Mouse (Mus musculus) gastrocnemius, postnatal 25 days (tissue): Measurements from ENCODE around the gene Mapk10. TPM values are rescaled to one million over a fixed set of nuclear protein-coding genes. Genes with fewer than 3 reads are reported as not detected.

Experiments used
- DNase-seq: peaks from one replicate; pipeline ENCODE4 v3.0.0; 2022
- total RNA-seq, 2 experiments: library from RNA; stranded (reverse); gene quantifications; 1 replicate in 1 of 2; 2 replicates in 1 of 2; pipeline ENCODE4 v1.2.3; 2021

The Mapk10 gene
- total RNA-seq, 2 experiments from 2014 or later, result 0.95 to 1.3 TPM

DNA sequence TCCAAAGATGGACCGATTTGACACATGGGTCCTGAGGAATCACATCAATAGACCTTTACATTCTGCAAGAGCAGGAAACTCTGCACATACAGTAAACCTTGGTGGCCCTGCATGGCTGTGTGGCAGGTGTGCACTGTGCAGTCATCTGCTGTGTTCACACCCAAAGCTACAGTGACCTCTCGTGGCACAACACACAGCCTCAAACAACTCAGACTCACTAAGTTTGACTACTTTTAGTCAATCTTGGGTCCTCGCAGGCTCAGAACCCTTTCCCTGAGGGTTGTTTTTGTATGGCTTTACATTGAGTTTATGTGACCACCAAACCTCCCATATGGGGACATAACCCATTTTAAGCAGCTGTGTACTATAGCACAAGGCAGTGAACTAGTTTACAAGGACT, 47.1 kb downstream of the Mapk10 start:
- DNase-seq, result no peak

DNA sequence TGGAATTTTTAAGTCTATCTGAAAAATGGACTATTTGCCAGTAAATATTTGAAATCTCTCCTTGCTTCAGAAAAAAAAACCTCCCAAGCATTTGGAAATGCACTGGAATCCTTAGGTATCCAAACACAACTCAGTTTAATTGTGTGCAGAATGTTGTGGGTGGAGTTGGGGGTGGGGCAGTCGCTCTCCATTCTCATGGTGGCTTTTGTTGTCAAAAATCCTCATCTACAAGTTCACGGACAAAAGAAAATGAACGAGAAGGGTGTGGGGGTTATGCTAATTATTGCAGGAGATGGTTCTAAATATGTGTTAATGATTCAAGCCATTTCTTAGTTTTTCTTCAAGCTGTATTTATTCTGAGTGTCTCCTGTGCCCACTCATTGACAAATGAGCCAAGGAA, 49.6 kb downstream of the Mapk10 start:
- DNase-seq, result no peak

DNA sequence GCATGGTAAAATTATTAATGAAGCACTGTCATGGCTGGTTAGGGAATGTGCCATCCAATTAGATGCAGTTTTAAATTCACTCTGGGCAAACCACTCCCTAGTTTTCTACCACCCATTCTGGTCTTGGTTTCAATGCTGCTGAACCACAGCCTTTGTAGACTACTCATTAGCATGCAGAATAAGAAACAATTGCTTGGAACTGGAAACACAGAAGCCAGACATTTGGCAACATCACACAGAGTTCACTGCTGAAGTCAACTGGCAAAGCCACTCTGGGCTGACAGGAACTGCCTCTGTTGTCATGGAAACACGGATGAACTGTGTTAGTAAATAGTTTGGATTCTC, 50.0 kb downstream of the Mapk10 start:
- no peak for DNase-seq

DNA sequence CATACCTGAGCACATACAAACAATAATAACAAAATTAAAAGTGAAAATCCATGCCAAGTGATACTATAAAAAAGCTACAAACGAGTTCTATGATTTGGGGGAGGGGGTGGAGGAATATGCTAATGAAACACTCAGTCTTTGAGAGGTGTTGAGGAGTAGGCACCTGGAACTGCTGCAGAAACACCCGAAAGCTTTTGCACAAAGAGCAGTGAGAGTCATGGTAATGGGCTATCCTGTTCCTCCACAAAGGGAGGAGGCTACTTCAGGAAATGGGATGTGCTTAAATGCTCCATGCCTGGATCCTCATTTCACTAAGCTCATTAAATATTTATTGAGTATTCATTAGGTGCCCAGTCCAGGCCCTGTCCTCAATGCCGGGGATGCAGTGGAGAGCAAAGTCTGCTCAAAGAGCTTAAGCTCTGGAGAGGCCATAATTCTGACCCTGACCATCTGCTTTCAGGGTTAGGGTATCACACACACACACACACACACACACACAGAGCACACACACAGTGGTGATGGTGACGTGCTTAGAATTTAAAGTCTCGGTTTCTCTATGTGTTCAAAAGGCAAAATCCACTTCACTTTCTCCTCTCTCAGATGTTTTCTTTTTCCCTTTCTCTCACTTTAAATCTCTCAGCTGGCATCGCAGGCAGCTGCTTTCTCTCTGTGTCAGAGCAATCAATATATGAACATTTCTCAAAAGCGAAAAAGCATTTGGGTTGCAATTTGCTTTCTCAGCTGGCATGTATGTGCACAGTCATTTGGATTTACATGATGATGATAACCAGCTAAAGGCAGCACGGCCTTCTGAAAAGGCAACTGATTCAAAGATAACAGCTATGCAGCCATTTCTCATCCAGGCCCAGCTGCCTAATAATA, 50.6 kb downstream of the Mapk10 start:
- no peak for DNase-seq

DNA sequence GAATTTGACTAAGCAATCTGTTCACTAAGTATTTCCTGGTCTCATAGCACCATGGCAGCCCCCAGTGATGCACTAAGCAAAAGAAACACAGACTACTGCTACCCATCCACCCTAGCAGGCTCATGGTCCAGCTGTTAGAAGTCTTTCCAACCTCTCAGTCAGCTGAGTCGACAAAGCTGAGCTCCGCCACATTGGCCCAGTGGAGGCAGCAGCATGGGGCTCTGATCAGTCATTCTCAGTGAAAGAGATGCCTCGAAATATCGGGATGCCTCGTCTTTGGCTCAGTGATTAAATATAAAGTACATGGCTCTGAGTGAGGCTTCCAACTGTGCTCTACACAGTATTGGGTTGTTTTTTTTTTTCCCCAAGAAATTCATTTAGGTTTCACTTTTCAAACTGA, 70.2 kb downstream of the Mapk10 start:
- DNase-seq, result no peak

DNA sequence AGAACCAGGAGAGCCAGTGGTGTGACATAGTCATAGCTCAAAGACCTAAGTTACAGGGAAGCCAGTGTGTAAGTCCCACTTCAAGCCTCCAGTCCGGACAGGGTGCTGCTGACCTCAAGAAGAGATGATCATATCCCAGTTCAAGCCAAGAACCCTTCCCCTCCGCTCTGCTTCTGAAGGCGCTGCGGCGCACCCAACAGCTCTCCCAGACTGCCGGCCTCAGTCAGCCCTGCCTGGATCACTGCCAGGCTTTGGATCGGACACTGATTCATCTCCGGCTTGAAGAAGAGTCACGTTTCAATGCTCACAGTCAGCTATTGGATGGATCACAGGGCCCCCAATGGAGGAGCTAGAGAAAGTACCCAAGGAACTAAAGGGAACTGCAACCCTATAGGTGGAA, 76.3 kb downstream of the Mapk10 start:
- DNase-seq, result no peak

DNA sequence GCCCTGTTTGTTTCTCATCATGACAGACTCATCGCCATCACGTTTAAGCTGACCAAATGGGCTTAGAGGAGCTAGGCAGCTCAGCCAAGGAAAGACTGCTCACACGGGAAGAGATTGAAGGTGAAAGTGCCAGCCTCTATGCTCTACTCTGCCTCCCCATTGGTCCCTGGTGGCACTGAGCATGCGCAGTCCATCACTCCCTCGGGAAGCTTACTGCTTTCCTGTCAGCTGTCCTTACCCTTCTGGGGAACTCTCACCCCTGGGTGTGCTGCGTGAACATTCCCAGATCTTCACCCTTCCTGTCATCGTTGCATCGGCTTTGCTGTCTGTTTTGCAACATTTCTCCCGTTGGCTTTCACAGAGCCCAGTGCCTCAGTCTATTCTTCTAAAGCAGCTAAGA, 77.5 kb downstream of the Mapk10 start:
- no peak for DNase-seq

DNA sequence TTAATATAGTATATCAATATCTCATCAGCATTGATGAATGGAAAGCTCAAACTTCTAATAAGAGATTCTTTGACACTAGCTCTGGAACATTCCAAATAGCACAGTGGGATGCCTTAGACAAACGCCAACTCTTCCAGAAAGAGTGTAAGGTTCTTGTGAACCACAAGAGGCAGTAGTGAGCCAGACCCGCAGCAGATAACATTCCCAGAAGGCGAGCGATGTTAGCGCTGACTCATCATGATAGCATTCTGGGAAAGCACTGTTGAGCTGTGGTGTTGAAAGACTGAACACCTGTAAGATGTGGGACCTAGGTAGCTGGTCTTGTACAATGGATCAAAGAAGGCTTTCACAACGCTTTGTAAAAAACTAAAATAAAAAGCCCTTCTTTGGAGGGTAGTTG, 78.3 kb downstream of the Mapk10 start:
- no peak for DNase-seq

DNA sequence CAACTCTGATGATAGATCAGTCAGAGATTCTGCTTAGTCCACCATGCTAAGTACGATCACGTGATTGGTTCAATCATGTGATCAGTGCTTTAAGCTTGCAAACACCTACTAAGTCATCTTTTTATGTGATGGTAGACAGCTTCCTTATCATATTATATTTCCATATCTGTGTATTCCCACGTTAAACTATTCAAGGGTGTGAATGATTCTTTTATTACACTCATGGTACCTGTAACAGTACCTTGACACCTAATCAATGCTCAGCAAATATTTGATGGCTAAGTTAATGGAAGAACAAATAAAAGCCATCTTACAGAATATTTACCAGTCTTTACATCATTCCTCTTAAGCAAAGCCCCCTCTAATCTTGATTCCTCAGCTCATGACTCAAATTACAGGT, 91.5 kb downstream of the Mapk10 start:
- DNase-seq, result no peak

DNA sequence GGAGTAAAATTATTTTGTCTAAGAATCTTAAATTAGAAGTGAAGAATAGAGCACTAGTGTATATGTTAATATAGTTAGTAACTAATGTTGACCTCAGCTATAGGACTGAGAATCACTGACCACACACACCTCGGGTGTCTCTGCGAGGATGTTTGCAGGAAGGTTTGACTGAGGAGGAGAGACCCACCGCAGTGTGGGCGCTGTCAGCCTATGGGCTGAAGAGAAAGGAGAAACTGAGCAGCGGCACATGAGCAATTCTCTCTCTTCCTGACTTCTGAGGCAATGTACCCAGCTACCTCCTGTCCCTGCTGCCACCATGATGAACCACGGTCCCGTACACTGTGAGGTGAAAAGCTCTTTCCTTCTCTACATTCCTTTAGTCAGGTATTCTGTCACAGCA, 95.6 kb downstream of the Mapk10 start:
- no peak for DNase-seq

DNA sequence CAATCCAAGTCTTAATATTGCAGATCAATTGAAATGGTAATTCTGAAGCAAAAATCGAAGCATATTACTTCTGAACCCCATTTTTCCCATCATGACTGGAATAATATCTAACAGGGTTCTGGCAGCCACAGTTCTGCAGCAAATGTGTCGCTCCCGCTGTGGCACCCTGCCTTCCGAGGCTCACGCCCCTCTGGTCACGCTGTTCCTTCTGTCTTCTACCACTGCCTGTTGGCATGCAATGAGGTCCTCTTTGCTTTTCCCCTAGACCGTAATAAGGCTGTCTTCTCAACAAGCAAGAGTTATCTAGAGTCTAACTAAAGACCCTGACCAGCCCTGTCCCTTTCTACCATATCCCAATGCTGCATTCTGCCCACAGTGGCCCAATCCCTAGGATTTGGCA, 98.7 kb downstream of the Mapk10 start:
- no peak for DNase-seq

DNA sequence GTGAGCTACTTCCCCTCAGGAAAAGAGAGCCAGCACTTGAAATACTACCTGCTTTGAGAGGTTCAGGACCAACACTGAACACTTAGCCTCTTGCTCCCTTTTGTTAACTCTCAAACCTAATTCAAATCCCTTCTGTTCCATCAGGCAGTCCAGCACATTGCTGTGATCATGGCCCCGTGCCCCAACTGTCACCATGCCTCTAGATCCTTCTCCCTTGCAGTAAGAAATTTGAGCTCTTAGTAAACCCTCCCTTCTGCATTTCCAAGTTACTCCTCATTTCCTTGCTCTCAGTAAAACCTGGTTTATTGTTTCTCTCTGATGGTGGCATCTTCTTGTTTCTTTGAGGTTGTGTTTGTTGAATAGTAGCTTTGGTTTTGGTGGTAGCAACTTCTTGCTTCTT, 101.7 kb downstream of the Mapk10 start:
- no peak for DNase-seq

DNA sequence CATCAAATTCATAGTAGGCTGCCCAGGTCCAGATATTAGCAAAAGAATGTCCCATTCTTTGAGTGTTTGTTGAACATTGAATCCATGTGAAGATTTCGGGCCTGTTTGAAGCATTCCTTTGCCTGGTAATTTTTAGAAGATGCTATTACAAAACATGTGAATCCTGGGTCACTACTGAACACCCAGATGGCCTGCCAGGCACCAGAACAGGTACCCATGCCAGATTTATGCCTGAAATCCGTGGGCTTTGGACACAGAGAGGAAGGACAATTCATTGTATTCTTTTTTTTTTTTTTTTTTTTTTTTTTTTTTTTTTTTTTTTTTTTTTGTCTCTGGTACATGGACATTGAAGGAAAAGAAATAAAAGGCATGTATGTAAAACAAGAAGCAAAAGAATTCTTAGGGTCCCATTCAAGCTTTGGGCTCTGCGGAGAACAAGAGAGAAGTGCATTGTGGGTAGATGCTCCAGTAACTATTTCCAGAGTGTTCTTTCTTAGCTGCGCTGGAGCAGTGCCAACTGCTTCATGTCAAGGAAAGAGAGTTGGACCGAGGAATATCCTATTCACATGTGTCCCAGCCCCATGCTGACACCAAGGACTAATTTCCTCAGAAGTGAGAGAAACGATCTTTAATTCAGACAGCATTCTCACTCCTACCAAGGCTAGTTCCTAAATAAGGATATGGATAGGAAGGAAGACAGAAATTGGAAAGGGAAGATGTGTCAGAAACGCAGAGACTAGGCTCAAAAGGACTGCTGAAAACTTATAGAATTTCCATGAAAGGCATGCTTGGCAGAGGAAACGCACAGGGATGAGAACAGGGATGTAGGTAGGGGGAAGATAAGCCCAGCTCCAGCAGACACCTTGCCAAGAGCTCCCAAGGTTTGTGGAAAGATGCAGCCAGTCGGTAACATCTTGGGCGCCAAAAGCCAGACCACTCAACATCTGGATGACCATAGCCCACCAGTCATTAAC, 105.4 kb downstream of the Mapk10 start:
- no peak for DNase-seq

DNA sequence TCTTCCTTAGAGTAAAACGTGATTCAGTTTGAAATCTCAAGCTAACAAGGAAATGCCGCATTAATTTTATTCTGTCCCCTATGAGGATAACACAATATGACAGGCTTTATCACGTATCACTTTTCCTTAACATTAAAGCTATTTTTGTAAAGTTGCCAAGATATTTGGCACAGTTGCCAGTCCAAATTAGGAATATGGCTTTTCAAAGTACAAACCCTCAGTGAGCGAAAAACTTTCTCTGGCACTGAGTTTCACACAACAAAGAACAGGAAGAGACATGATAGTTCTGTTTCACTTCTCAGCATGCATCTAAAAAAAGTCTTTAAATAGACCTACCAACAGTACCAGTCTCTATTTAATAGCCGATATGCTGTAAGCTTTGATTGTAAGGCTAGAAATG, 107.1 kb downstream of the Mapk10 start:
- no peak for DNase-seq

DNA sequence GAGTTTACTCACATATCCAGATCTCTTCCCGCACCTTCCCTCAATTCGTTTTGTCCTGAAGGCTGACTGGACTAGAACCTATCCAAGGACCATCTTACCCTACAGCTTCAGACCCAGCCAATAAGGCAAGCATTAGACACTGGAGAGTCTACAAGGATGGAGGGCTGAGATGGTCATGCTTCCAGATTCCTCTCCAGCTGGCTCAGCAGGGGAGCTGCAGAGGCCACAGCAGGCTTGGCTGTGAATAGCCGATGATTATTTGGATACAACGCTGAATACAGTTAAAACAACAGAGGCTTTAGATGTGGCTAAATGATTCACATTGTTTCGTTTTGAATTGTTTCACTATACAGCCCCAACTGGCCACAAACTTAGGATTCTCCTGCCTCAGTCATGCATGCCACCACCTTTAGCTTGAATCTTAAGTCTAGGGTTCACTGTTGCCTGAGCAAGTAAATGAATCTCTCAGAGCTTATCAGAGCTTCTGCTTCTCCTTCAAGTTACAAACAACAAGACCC, 108.2 kb downstream of the Mapk10 start:
- no peak for DNase-seq

DNA sequence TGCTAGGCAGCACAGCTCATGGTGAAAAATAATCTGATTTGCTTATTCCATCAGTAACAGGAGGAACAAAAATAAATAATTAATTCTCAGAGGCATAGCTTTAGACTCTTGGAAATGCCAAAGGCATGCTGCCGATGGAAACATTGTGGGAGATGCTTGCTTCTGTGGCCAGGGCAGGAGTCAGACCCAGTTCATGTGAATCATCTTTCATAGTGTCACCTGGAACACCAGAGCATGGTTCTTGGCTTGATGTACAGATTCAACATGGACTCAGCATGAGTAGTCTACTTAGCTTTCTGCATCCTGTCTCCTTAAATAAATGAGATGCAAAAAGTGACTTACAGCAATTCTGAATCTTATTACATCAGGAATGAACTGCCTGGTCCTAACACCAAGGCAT, 109.0 kb downstream of the Mapk10 start:
- DNase-seq, result no peak

DNA sequence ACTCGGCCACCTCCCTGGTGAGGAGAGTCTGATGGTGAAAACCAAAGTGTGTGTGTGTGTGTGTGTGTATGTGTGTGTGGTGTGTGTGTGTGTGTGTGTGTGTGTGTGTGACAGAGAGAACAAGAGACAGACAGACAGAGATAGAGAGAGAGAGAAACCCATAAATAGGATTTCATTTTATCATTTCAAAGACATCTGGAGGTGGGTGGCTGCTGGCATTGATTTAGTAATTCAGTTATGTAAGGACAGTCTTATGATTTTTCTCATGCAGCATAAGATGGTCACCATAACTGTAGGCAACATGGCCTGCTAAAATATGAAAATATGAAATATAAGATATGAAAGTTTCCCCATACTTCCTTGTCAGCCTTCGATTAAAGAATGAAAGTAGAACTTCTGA, 117.0 kb downstream of the Mapk10 start:
- DNase-seq, result no peak

DNA sequence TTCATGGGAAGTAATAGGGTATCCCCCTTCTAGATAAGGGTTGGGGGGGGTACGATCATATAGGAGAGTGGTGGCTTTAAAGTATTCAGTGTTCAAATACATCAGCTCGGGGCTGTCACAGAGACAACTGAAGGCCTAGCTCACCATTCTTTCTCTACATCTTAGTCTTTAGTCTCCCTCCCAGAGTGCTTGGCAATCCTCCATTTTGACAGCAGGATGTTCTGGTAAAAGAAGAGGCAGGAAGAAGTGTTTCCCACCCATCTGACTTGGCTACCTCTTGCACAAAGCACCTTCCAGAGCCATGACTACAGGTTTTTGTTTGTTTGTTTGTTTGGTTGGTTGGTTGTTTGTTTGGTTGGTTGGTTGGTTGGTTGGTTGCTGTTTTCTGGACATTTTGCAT, 125.3 kb downstream of the Mapk10 start:
- no peak for DNase-seq

DNA sequence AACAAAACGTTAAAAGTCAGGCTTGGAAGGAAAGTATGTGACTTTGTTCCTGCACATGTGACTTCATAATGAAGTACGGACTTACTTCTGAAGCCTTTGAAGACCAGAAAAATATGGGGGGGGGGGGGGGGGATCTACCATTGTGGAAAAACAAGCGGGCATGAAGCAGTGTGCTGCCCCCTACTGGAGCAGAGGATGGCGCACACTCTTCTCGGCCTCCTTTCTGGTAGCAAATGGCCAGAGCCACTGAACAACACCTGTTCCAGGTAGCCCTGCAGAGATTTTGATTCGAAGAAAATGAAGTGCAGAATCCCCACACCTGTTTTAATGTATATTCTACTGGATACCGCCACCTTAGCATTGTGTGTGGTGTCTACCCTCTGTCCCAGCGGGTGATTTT, 135.7 kb downstream of the Mapk10 start:
- DNase-seq, result no peak

DNA sequence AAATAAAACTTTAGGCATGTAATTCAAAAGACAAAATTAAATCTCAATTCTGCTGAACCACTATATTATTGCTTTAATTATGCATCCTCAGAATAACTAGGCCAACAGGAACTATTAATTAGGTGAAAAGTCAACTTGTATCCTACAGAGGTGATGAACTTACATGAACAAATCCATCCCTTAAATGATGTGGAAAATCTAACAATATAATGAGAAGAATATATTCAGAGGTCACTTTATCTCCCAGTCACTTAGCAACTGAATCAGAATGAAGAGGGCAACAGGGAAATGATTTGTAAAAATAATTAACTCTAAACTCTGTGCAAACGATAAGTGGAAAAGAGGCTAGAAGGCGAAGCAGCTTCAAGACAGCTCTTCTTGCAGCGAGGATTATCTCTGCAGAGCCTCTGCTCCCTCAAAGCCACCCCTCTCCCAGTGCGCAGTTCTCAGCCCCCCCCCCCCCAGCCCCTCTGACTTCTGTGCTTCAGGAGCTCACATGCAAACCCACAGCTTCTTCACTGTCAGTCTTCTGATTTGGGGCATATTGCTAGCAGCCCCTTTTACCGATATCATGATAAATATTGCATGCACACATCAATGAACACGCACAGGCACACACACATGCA, 138.8 kb downstream of the Mapk10 start:
- DNase-seq, result no peak

DNA sequence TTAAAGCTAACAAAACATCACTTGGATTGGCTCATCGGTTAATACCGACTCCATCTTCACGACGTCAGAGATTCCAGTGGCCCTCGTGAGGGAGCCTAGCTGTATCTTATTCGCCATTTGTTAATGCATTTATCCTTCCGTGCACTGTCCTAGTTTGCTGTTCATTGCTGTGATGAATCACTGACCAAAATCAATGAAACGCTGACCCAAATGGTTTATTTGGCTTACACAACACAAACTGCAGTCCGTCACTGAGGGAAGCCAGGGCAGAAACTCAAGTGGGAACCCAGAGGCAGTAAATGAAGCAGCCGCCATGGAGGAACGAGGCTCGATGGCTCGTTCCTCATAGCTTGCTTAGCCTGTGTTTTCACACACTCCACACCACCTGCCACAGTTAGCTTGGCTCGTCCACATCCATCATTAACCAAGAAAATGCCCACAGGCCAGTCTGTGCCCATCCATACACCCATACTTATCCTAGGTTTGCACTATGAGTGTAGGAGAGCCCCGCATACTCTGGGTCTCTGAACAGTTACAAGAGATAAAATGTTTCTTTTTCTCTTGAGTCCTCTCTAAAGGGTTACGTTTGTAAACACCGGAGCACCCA, 140.0 kb downstream of the Mapk10 start:
- DNase-seq, result no peak

DNA sequence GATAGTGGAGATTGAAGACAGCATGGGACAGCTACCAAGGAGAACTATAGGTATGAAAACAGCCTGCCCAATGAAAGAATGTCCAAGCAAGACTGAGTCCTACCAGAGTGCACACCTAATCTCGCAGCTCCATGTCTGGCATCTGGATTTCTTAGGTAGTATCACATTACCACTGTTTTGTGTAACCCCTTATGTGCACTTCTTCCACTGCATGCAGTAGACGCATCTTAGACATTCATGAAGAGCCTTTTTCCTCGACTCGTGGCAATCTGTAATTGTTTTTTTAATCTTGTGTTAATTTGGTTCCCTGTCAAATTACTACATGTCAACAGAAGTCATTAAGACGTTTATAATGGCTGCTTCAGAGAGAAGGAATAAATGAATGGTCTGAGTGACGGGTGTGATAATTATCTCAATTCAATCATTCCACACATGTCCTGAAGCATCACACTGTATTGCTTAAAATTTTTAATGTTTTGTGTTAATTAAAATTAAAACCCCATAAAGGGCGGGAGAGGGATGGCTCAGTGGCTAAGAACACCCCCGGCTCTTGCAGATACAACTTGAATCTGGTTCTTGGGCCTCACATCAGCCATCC, 160.7 kb downstream of the Mapk10 start:
- no peak for DNase-seq
